Mouse (Mus musculus) ES-Bruce4 (cell line): Measurements from ENCODE around the gene Fdxacb1. TPM values are rescaled to one million over a fixed set of nuclear protein-coding genes. Genes with fewer than 3 reads are reported as not detected.

Source experiments
- H3K27ac ChIP-seq: 2 replicates; pipeline ENCODE4 v1.5.1; 2012; ENCODE audit warnings: low read length, inconsistent platforms; ENCODE audit not compliant: insufficient read depth
- H3K27me3 ChIP-seq: 2 replicates; pipeline ENCODE4 v1.6.1; 2012; ENCODE audit warnings: mild to moderate bottlenecking, low read length, inconsistent platforms; ENCODE audit not compliant: control insufficient read depth, poor library complexity, insufficient read depth, severe bottlenecking
- H3K36me3 ChIP-seq: 2 replicates; pipeline ENCODE4 v1.6.1; 2012; ENCODE audit warnings: inconsistent platforms, mild to moderate bottlenecking, low read length, moderate library complexity; ENCODE audit not compliant: control insufficient read depth, poor library complexity, insufficient read depth, severe bottlenecking
- H3K4me1 ChIP-seq: one replicate; pipeline ENCODE4 v1.8.1; 2011; ENCODE audit warnings: low read length; ENCODE audit not compliant: control insufficient read depth, insufficient read depth
- H3K4me3 ChIP-seq: 2 replicates; pipeline ENCODE4 v1.5.1; 2011; ENCODE audit warnings: low read depth, mild to moderate bottlenecking, low read length
- H3K9ac ChIP-seq: 2 replicates; pipeline ENCODE4 v1.6.1; 2012; ENCODE audit warnings: low read depth, mild to moderate bottlenecking, inconsistent platforms; ENCODE audit not compliant: poor library complexity, severe bottlenecking
- H3K9me3 ChIP-seq: replicated peaks from 2 replicates; pipeline ENCODE4 v1.6.1; 2012; ENCODE audit warnings: mild to moderate bottlenecking, low read length, inconsistent platforms; ENCODE audit not compliant: control insufficient read depth, poor library complexity, insufficient read depth, severe bottlenecking
- CTCF ChIP-seq: IDR thresholded peaks from one replicate; pipeline ENCODE4 v1.8.1; 2011; ENCODE audit warnings: low read depth, low read length
- EP300 ChIP-seq: IDR thresholded peaks from 2 replicates; pipeline ENCODE4 v1.6.1; 2011; ENCODE audit warnings: low read depth, low read length; ENCODE audit not compliant: insufficient read depth
- POLR2A ChIP-seq: IDR thresholded peaks from one replicate; pipeline ENCODE4 v1.8.1; 2011; ENCODE audit warnings: low read length; ENCODE audit not compliant: insufficient read depth
- polyA plus RNA-seq: library from polyadenylated mRNA; stranded (reverse); fragments of >200 nt; gene quantifications from 2 replicates; pipeline ENCODE4 v1.2.4, GENCODE M21; 2011; ENCODE audit warnings: low read depth; ENCODE audit not compliant: missing spikeins, insufficient read depth, insufficient read length

The Fdxacb1 gene
- polyA plus RNA-seq = 8.5 and 9.0 TPM in 2 replicates

DNA sequence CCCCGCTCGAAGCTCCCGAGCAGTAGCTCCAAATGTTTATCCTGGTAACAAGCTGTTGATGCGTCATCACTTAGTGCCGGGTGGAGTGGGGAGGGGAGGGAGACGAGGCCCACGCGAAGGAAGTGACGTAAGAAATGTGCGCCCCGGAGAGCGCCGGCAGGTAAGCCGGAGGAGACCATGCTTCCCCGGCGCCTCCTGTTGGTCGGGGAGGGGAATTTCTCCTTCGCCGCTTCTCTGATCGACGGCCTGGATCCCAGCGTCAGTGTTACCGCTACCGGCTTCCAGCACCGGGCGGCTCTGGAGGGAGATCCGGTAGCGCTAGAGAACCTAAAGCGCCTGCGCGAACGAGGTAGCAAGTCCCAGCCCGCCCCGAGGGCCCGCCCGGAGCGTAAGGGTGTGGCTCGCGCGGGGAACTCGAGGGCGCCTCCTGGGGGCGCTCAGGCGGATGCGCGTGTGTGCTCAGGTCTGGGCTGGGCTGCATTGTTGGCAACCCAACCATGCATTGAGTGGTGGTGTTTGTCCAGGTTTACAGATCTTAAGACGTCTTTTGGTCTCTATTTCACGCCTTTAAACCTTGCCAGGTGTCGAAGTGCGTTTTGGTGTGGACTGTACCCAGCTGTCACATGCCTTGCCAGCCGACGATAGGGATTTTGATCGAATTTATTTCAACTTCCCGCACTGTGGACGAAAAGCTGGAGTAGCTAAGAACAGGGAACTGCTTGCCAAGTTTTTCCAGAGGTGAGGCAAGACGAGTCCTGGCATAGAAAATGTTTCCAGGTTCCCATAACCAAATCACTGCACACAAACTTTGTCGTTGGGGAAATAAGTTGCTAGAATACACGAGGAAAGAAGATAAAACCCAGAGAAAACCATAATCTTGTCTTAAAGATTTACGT, at the start of gene Fdxacb1:
Fdxacb1 (plus strand) TSS at position 130 of the 896 bp plus-strand sequence.
- Histone ChIP-seq H3K36me3 (0 out of 2 replicates have a peak, but pooled peaks cover 2% of the 10 kb centered on the region), H3K27ac (peak within 1 kb of the TSS; percentile 68), H3K4me1 (no peaks in the 10 kb centered on the region), H3K9me3 (no peaks in the 10 kb centered on the region), H3K4me3 (peak within 1 kb of the TSS; percentile 74), H3K27me3 (no peaks in the 10 kb centered on the region), H3K9ac (peak within 1 kb of the TSS; percentile 69)
- TF ChIP-seq CTCF (peak; percentile 53), POLR2A (no peak), EP300 (no peak)

DNA sequence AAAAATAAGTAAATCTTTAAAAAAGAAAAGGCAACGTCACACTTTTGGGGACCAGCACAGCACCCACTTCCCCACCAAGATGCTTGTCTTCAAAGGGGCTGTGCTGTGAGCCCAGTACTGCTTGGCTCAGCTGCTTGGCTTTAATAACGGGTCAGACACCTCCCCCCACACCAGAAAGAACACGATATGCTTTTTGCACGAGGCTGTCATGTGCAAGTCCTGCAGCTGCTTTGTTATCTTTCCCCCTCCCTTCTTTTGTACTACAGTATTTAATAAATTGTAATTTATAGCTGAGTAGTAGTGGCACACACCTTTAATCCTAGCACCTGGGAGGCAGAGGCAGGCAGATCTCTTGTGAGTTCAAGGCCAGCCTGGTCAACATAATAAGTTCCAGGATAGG, 49.2 kb upstream of the Fdxacb1 start:
- TF ChIP-seq EP300 = no peak
- H3K36me3 ChIP-seq = no peaks in the 10 kb centered on the region

DNA sequence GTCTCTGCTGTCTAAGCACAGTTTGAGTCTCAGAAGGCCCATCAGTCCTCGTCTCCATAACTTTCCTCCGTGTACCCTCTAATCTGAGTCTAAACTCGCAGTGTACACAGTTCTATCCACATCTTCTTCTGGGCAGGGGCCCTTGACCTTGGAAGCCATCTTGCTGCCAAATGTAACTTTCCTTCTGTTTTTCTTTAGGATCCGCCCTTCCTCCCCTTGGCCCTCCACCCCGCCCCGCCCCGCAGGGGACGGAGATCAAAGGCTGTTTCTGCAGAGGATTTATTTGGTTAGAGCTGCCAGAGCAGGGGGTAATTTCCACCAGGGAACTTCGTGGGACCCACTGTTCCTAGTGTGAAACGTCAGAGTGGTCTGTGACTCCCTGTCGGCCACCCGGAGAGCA, 47.0 kb upstream of the Fdxacb1 start:
- TF ChIP-seq CTCF = no peak
- no peak for TF ChIP-seq POLR2A
- no peak for TF ChIP-seq EP300
- Histone ChIP-seq H3K27ac (no peak overlapping the region), H3K4me3 (no peak overlapping the region)

More for the DNA sequence above, 49.2 kb upstream of the Fdxacb1 start:
- Histone ChIP-seq H3K27ac (no peak overlapping the region), H3K4me3 (no peak overlapping the region), H3K27me3 (no peaks in the 10 kb centered on the region), H3K4me1 (peaks cover 2% of the 10 kb centered on the region), H3K9ac (no peak overlapping the region), H3K9me3 (no peaks in the 10 kb centered on the region)

DNA sequence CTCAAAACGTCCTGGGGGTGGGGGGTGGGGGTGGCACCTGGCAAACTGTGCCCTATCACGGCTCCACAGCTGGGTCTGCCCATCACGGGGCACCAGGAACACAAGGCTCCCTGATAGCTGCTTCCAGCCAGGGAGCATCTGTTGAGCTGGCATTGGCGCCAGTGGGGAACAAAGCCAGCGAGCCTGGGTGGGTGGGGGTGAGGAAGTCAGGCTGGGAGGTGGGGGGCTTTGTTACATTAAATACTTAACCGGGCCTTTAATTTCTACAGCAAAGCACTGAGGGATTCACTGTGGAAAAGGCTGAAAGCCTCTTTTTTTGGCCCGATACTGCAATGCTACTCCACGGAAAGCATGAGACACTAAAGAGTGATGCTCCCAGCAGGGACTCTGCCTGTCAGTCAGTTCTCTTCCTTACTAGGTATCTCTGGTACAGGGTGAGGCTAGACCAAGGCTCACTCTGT, 45.6 kb upstream of the Fdxacb1 start:
- Histone ChIP-seq H3K27me3 (no peaks in the 10 kb centered on the region), H3K36me3 (no peaks in the 10 kb centered on the region), H3K9me3 (no peaks in the 10 kb centered on the region), H3K4me3 (no peak overlapping the region), H3K4me1 (peaks cover 2% of the 10 kb centered on the region), H3K9ac (no peak overlapping the region), H3K27ac (no peak overlapping the region)
- no peak for TF ChIP-seq EP300

More for the DNA sequence above, 47.0 kb upstream of the Fdxacb1 start:
- Histone ChIP-seq H3K4me1 (peaks cover 2% of the 10 kb centered on the region), H3K9me3 (no peaks in the 10 kb centered on the region), H3K27me3 (no peaks in the 10 kb centered on the region), H3K36me3 (no peaks in the 10 kb centered on the region), H3K9ac (no peak overlapping the region)

DNA sequence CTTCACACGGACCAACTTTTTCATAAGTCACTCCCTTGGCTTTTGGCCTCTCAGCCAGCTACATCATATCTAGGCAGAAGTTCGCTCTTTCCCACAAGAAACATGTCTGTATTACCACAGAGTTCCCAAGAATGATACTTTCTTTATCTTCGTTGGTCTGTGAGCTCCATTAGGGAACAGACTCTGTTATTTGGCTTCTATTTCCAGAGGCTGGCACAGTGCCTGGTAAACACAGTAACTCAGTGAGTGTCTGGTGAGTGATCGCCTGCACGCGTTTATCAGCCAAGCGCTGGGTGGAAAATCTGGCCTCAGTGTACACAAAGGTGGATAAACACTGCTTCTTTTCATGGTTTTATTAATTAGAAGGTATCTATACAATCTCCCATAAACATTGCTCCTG, 44.6 kb upstream of the Fdxacb1 start:
- H3K4me3 ChIP-seq = no peak overlapping the region
- H3K27me3 ChIP-seq = no peaks in the 10 kb centered on the region
- no peaks in the 10 kb centered on the region for H3K9me3 ChIP-seq
- no peaks in the 10 kb centered on the region for H3K36me3 ChIP-seq
- TF ChIP-seq CTCF = no peak
- TF ChIP-seq EP300 = no peak
- TF ChIP-seq POLR2A = no peak
- peaks cover 2% of the 10 kb centered on the region for H3K4me1 ChIP-seq
- no peak overlapping the region for H3K9ac ChIP-seq
- no peak overlapping the region for H3K27ac ChIP-seq

DNA sequence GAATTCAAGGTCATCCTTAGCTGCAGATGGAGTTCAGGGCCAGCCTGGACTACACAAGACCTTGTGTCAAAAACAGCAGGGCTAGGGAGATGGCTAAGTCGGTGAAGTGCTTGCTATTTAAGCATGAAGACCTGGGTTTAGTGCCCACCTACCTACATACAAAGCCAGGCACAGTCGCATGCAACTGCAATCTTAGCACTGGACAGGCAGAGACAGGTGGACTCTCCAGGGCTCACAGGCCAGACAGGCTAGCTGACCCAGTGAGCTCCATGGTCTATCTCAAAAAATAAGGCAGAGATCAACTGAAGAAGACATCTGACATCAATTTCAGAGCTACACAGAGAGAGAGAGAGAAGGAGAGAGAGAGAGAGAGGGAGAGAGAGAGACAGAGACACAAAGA, 43.9 kb upstream of the Fdxacb1 start:
- TF ChIP-seq POLR2A (no peak), CTCF (no peak), EP300 (no peak)
- Histone ChIP-seq H3K4me1 (peaks cover 2% of the 10 kb centered on the region), H3K36me3 (no peaks in the 10 kb centered on the region), H3K27me3 (no peaks in the 10 kb centered on the region), H3K9ac (no peak overlapping the region), H3K9me3 (no peaks in the 10 kb centered on the region), H3K4me3 (no peak overlapping the region), H3K27ac (no peak overlapping the region)
